Mouse (Mus musculus) stomach, embryonic 15.5 days (tissue): ENCODE measurements around the gene Wwox. TPM values are rescaled to one million over a fixed set of nuclear protein-coding genes. Genes with fewer than 3 reads are reported as not detected.

Source experiments
- ATAC-seq: fragments of 200-750 bp; cut with Nextera tagmentation; 2 replicates; pipeline ENCODE4 v1.8.0; 2017; ENCODE audit warnings: low read depth, moderate number of reproducible peaks, moderate TSS enrichment; ENCODE audit not compliant: insufficient read depth, low FRiP score
- H3K27ac ChIP-seq: fragments of 300-500 bp; sonication (generic); 2 replicates; pipeline ENCODE4 v1.5.1; 2015; ENCODE audit warnings: mild to moderate bottlenecking, inconsistent platforms
- H3K27me3 ChIP-seq: fragments of 300-500 bp; sonication (generic); replicated peaks from 2 replicates; pipeline ENCODE4 v1.6.1; 2015; ENCODE audit warnings: inconsistent platforms
- H3K36me3 ChIP-seq: fragments of 300-500 bp; sonication (generic); 2 replicates; pipeline ENCODE4 v1.6.1; 2015; ENCODE audit warnings: inconsistent platforms
- H3K4me1 ChIP-seq: fragments of 300-500 bp; sonication (generic); 2 replicates; pipeline ENCODE4 v1.6.1; 2015; ENCODE audit warnings: inconsistent platforms
- H3K4me2 ChIP-seq: fragments of 300-500 bp; sonication (generic); 2 replicates; pipeline ENCODE4 v1.6.1; 2015; ENCODE audit warnings: mild to moderate bottlenecking, inconsistent platforms
- H3K4me3 ChIP-seq: fragments of 300-500 bp; sonication (generic); replicated peaks from 2 replicates; pipeline ENCODE4 v1.5.1; 2015; ENCODE audit warnings: inconsistent platforms
- H3K9ac ChIP-seq: fragments of 300-500 bp; sonication (generic); 2 replicates; pipeline ENCODE4 v1.6.1; 2015; ENCODE audit warnings: inconsistent platforms
- H3K9me3 ChIP-seq: fragments of 300-500 bp; sonication (generic); 2 replicates; pipeline ENCODE4 v1.6.1; 2016; ENCODE audit warnings: inconsistent platforms
- WGBS: fragments of 180-500 bp; shearing (Covaris S2); methylation state at CpG from one replicate; pipeline ENCODE4 v1.1.7; 2015; 5-methylcytosine and 5-hydroxymethylcytosine counted together
- polyA plus RNA-seq: library from polyadenylated mRNA; unstranded; fragments of >200 nt; fragmentation: Nextera tagmentation; extraction: Ambion mirVana; gene quantifications from 2 replicates; pipeline ENCODE4 v1.2.1, GENCODE M21; 2015

The Wwox gene
- polyA plus RNA-seq, 1 experiment from 2014 or later, result 12.2 TPM

DNA sequence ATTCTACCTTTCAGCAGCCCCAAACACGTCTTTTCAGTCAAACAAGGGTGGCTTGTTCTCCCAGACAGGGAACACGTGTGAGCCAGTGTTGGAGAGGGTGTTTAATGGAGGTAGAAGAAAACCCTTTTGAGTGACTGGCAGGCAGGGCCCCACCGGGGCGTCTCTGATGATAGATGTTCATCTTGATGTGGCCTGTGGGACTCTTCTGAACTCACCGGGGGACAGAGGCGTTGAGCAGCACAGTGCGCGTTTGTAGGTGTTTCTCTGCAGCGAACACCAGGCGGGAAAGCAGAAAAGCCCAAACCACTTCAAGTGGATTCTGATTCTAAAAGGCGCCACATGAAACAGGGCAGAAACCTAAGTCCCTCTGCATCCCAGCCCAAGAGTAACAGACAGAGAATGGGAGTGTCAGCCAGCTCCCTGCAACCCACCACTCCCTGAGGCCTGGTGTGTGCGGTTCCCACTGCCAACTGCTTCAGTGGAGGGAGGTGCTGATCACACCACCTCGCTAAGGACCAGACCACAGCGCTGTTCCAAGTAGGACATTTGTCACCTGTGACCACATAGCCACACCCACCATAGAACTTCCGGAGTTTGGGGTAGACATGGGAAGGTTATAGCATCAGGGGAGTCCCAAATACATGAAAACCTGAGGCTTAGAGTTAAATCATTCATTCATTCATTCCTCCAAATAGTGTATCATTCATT is 960.7 kb downstream of the Wwox start:
- WGBS, result 59% methylated on average over 15 of the region's 15 CpGs
- no peak overlapping the region for H3K27ac ChIP-seq
- ATAC-seq, result no peak
- no peaks in the 10 kb centered on the region for H3K27me3 ChIP-seq
- H3K9me3 ChIP-seq, result no peaks in the 10 kb centered on the region
- H3K36me3 ChIP-seq, result no peaks in the 10 kb centered on the region
- no peaks in the 10 kb centered on the region for H3K4me1 ChIP-seq
- H3K9ac ChIP-seq, result no peak overlapping the region
- no peak overlapping the region for H3K4me3 ChIP-seq
- H3K4me2 ChIP-seq, result no peak overlapping the region

Other genes with a start within 250 kb of the Wwox start
- gene Vat1l, start 234.0 kb upstream of the Wwox start, polyA plus RNA-seq, result 3.2 and 3.5 TPM in 2 replicates
- gene Clec3a, start 21.6 kb upstream of the Wwox start, polyA plus RNA-seq, result 0.32 TPM in 2 replicates